Mouse (Mus musculus): ENCODE measurements around the gene Hhat.
A peak's percentile ranks its signal among the peaks of the same experiment; 100 is the strongest.

The Hhat gene

GRCm38 (mm10) chr1:192770495-192771331 lies at the start of gene Hhat:
TSS of gene Hhat (minus strand) at chr1:192771223.
- DNase-seq (ENCODE audit: low spot score in 2 of 2) = peak; percentile 64 to 67

- DNase-seq (ENCODE audit: low spot score in 2 of 2) = no peak
Observed at GRCm38 (mm10) chr1:192818334-192818733, 47.3 kb upstream of the Hhat start.

GRCm38 (mm10) chr1:192815789-192816188 lies 44.8 kb upstream of the Hhat start:
- DNase-seq (ENCODE audit: low spot score in 2 of 2) = no peak

- no peak for DNase-seq (ENCODE audit: low spot score in 2 of 2)
Observed at GRCm38 (mm10) chr1:192814700-192815099, 43.7 kb upstream of the Hhat start.

GRCm38 (mm10) chr1:192812758-192813157 lies 41.7 kb upstream of the Hhat start:
- DNase-seq (ENCODE audit: low spot score in 2 of 2) = no peak

- DNase-seq (ENCODE audit: low spot score in 2 of 2) = no peak
Observed at GRCm38 (mm10) chr1:192812290-192812689, 41.3 kb upstream of the Hhat start.

- DNase-seq (ENCODE audit: low spot score in 2 of 2) = peak; percentile 28 to 56
Observed at GRCm38 (mm10) chr1:192806168-192807157, 35.4 kb upstream of the Hhat start.

GRCm38 (mm10) chr1:192800338-192800737 lies 29.3 kb upstream of the Hhat start:
- no peak for DNase-seq (ENCODE audit: low spot score in 2 of 2)

GRCm38 (mm10) chr1:192799165-192799991 lies 28.4 kb upstream of the Hhat start:
- no peak for DNase-seq (ENCODE audit: low spot score in 2 of 2)

- no peak for DNase-seq (ENCODE audit: low spot score in 2 of 2)
Observed at GRCm38 (mm10) chr1:192798212-192799164, 27.5 kb upstream of the Hhat start.

GRCm38 (mm10) chr1:192797011-192797274 lies 25.9 kb upstream of the Hhat start:
- no peak for DNase-seq (ENCODE audit: low spot score in 2 of 2)

GRCm38 (mm10) chr1:192796201-192797010 lies 25.4 kb upstream of the Hhat start:
- DNase-seq (ENCODE audit: low spot score in 2 of 2) = no peak

- no peak for DNase-seq (ENCODE audit: low spot score in 2 of 2)
Observed at GRCm38 (mm10) chr1:192794957-192795745, 24.1 kb upstream of the Hhat start.

GRCm38 (mm10) chr1:192791897-192792361 lies 20.9 kb upstream of the Hhat start:
- DNase-seq (ENCODE audit: low spot score in 2 of 2) = no peak

GRCm38 (mm10) chr1:192790442-192790841 lies 19.4 kb upstream of the Hhat start:
- DNase-seq (ENCODE audit: low spot score in 2 of 2) = no peak

GRCm38 (mm10) chr1:192789828-192790227 lies 18.8 kb upstream of the Hhat start:
- DNase-seq (ENCODE audit: low spot score in 2 of 2) = no peak

- DNase-seq (ENCODE audit: low spot score in 2 of 2) = no peak
Observed at GRCm38 (mm10) chr1:192789111-192789522, 18.1 kb upstream of the Hhat start.

- no peak for DNase-seq (ENCODE audit: low spot score in 2 of 2)
Observed at GRCm38 (mm10) chr1:192786194-192786593, 15.2 kb upstream of the Hhat start.

Data from right cerebral cortex, postnatal 36 days (tissue).